In genomic region chr7:139221856-139222255, GRCm38 (mm10) we compare ENCODE assay signal across 19 mouse cellular contexts. TPM values are rescaled to one million over a fixed set of nuclear protein-coding genes. Genes with fewer than 3 reads are reported as not detected.
DNase-seq lines count a peak whose midpoint lies in the region; ATAC-seq lines count a peak whose summit lies in the region.
"Had no signal": no experiment of that assay in that cellular context is flagged by ENCODE, and none has a peak within 500 bp of the region (broad histone marks: within the 10 kb centered on the region; RNA-seq: fewer than 3 reads in every experiment).

No protein-coding gene starts in this region.

- no peak overlapping the region for H3K27ac ChIP-seq in heart, embryonic 10.5 days
- H3K27ac ChIP-seq in heart, embryonic 11.5 days (ENCODE audit: low read depth, low read length) = no peak overlapping the region
- no peak overlapping the region for H3K27ac ChIP-seq in liver, embryonic 12.5 days
- H3K27ac ChIP-seq: embryonic facial prominence, embryonic 13.5 days; forebrain, embryonic 12.5 days; heart, adult 2 months; heart, embryonic 13.5 days; hindbrain, embryonic 13.5 days had no signal

- peak; percentile 63 for DNase-seq in heart, embryonic 10.5 days (ENCODE audit: low spot score)
- peak; percentile 0 for DNase-seq in liver
- DNase-seq in thymus, postnatal 4 days = peak; percentile 8
- DNase-seq in thymus, adult 18-20 months = no peak
- DNase-seq: adrenal gland, adult 2 months; cerebellum, adult 11 months; cerebellum, adult 9-10 months; cerebellum, postnatal 25 days; gastrocnemius, postnatal 10 days; heart, postnatal 4 days had no signal

- H3K4me1 ChIP-seq in heart, embryonic 10.5 days = peaks cover 34% of the 10 kb centered on the region
- H3K4me1 ChIP-seq in heart, embryonic 11.5 days (ENCODE audit: control insufficient read depth, insufficient read depth, low read length) = peaks cover 15% of the 10 kb centered on the region
- no peaks in the 10 kb centered on the region; the same call in 1 of the 2 replicates for H3K4me1 ChIP-seq in liver, embryonic 12.5 days
- H3K4me1 ChIP-seq: hindbrain, embryonic 13.5 days had no signal

- H3K9ac ChIP-seq in heart, embryonic 11.5 days (ENCODE audit: low read depth, low read length) = no peak overlapping the region
- H3K9ac ChIP-seq in liver, embryonic 12.5 days = no peak overlapping the region
- H3K9ac ChIP-seq: embryonic facial prominence, embryonic 13.5 days; forebrain, embryonic 12.5 days; heart, embryonic 13.5 days; hindbrain, embryonic 13.5 days had no signal

- no peaks in the 10 kb centered on the region for H3K36me3 ChIP-seq in heart, embryonic 10.5 days
- H3K36me3 ChIP-seq in heart, embryonic 11.5 days (ENCODE audit: control insufficient read depth, insufficient read depth, low read length) = no peaks in the 10 kb centered on the region
- H3K36me3 ChIP-seq in liver, embryonic 12.5 days = no peaks in the 10 kb centered on the region
- H3K36me3 ChIP-seq: embryonic facial prominence, embryonic 13.5 days; forebrain, embryonic 12.5 days; heart, embryonic 13.5 days; hindbrain, embryonic 13.5 days had no signal

- WGBS in heart, embryonic 10.5 days = 69% methylated on average over 2 of the region's 2 CpGs
- WGBS in heart, embryonic 11.5 days (ENCODE audit: insufficient replicate concordance) = 81% methylated on average over 2 of the region's 2 CpGs
- WGBS in liver, embryonic 12.5 days (ENCODE audit: insufficient replicate concordance) = 81% methylated on average over 2 of the region's 2 CpGs

- H3K27me3 ChIP-seq in heart, embryonic 10.5 days (ENCODE audit: insufficient read depth, poor library complexity, severe bottlenecking) = no peaks in the 10 kb centered on the region
- no peaks in the 10 kb centered on the region for H3K27me3 ChIP-seq in heart, embryonic 11.5 days (ENCODE audit: control insufficient read depth, insufficient read depth, low read length)
- no peaks in the 10 kb centered on the region for H3K27me3 ChIP-seq in liver, embryonic 12.5 days (replicated peaks)
- H3K27me3 ChIP-seq: embryonic facial prominence, embryonic 13.5 days; forebrain, embryonic 12.5 days; heart, embryonic 13.5 days; hindbrain, embryonic 13.5 days had no signal

- no peak overlapping the region for H3K4me3 ChIP-seq in heart, embryonic 10.5 days
- no peak overlapping the region for H3K4me3 ChIP-seq in heart, embryonic 11.5 days (ENCODE audit: low read depth, low read length)
- H3K4me3 ChIP-seq in liver, embryonic 12.5 days = no peak overlapping the region
- H3K4me3 ChIP-seq: embryonic facial prominence, embryonic 13.5 days; forebrain, embryonic 12.5 days; heart, adult 2 months; heart, embryonic 13.5 days; hindbrain, embryonic 13.5 days had no signal

- ATAC-seq in heart, embryonic 11.5 days (replicated peaks; ENCODE audit: insufficient number of reproducible peaks, low FRiP score, low TSS enrichment) = no peak
- ATAC-seq in liver, embryonic 12.5 days = no peak
- ATAC-seq: forebrain, embryonic 16.5 days had no signal

- H3K9me3 ChIP-seq in heart, embryonic 10.5 days = no peaks in the 10 kb centered on the region
- H3K9me3 ChIP-seq in heart, embryonic 11.5 days (replicated peaks; ENCODE audit: control insufficient read depth, low read length) = no peaks in the 10 kb centered on the region
- H3K9me3 ChIP-seq in liver, embryonic 12.5 days (replicated peaks) = no peaks in the 10 kb centered on the region
- H3K9me3 ChIP-seq: embryonic facial prominence, embryonic 13.5 days; forebrain, embryonic 12.5 days; heart, embryonic 13.5 days; hindbrain, embryonic 13.5 days had no signal

- no peak overlapping the region for H3K4me2 ChIP-seq in heart, embryonic 11.5 days
- H3K4me2 ChIP-seq in liver, embryonic 12.5 days = no peak overlapping the region
- H3K4me2 ChIP-seq: embryonic facial prominence, embryonic 13.5 days; forebrain, embryonic 12.5 days; heart, embryonic 13.5 days; hindbrain, embryonic 13.5 days had no signal

RNA-seq across cellular contexts. Expression of gene Stk32c, which starts 8.7 kb away (rescaled TPM):
- polyA plus RNA-seq in heart, embryonic 10.5 days (2016; fragmentation: Nextera tagmentation; extraction: Ambion mirVana) = not detected in 2 replicates
- not detected in 2 replicates for polyA plus RNA-seq in heart, embryonic 11.5 days (2014; fragmentation: Nextera tagmentation; extraction: Ambion mirVana)
- polyA plus RNA-seq in liver, embryonic 12.5 days (2016; fragmentation: Nextera tagmentation; extraction: Ambion mirVana) = not detected in 2 replicates
- polyA plus RNA-seq: heart, postnatal 0 days had no signal

RNA-seq across cellular contexts. Expression of gene Lrrc27, which starts 9.1 kb away (rescaled TPM):
- 4.5 TPM in 2 replicates for polyA plus RNA-seq in heart, embryonic 10.5 days (2016; fragmentation: Nextera tagmentation; extraction: Ambion mirVana)
- 4.9 and 6.2 TPM in 2 replicates for polyA plus RNA-seq in heart, embryonic 11.5 days (2014; fragmentation: Nextera tagmentation; extraction: Ambion mirVana)
- polyA plus RNA-seq in liver, embryonic 12.5 days (2016; fragmentation: Nextera tagmentation; extraction: Ambion mirVana) = 0.52 and 0.80 TPM in 2 replicates

RNA-seq across cellular contexts. Expression of gene Pwwp2b, which starts 26.4 kb away (rescaled TPM):
- polyA plus RNA-seq in heart, embryonic 10.5 days (2016; fragmentation: Nextera tagmentation; extraction: Ambion mirVana) = 10.5 and 11.1 TPM in 2 replicates
- 8.4 TPM in 2 replicates for polyA plus RNA-seq in heart, embryonic 11.5 days (2014; fragmentation: Nextera tagmentation; extraction: Ambion mirVana)
- 2.3 and 2.7 TPM in 2 replicates for polyA plus RNA-seq in liver, embryonic 12.5 days (2016; fragmentation: Nextera tagmentation; extraction: Ambion mirVana)

Comparison
In these comparisons a context has a peak if more than half of its experiments do, and no peak if none do; other contexts are left out.
1. DNase-seq: peak in heart, embryonic 10.5 days (single experiment), liver (single experiment) and thymus, postnatal 4 days (single experiment); none in thymus, adult 18-20 months (0 of 2).